Mouse (Mus musculus) CH12.LX (cell line): ENCODE results near the gene Mynn. TPM values are rescaled to one million over a fixed set of nuclear protein-coding genes. Genes with fewer than 3 reads are reported as not detected.

Source experiments
- DNase-seq: peaks from one replicate; pipeline ENCODE4 v3.0.0-alpha.2; 2013; ENCODE audit errors: extremely low read depth
- H3K27ac ChIP-seq: 2 replicates; pipeline ENCODE4 v1.5.1; 2012; ENCODE audit warnings: low read depth, mild to moderate bottlenecking, control low read depth, moderate library complexity; ENCODE audit not compliant: insufficient read depth
- H3K27me3 ChIP-seq: replicated peaks from 2 replicates; pipeline ENCODE3; 2012; ENCODE audit warnings: inconsistent platforms
- H3K36me3 ChIP-seq, 2 experiments: replicated peaks in 1 of 2; 2 replicates each; pipeline versions ENCODE3 to v1.6.1; 2012; ENCODE audit warnings: inconsistent platforms in 1 of 2, low read length in 1 of 2, mild to moderate bottlenecking in 1 of 2, mixed read lengths in 1 of 2, moderate library complexity in 1 of 2; ENCODE audit not compliant: control insufficient read depth in 1 of 2, insufficient read depth in 1 of 2
- H3K4me1 ChIP-seq, 2 experiments: 2 replicates each; pipeline ENCODE4 v1.6.1; 2012; ENCODE audit warnings: inconsistent platforms in 1 of 2, moderate library complexity in 1 of 2; ENCODE audit not compliant: insufficient read depth in 2 of 2, control insufficient read depth in 1 of 2
- H3K4me2 ChIP-seq: 2 replicates; pipeline ENCODE4 v1.6.1; 2012; ENCODE audit warnings: low read depth, mild to moderate bottlenecking, control low read depth; ENCODE audit not compliant: poor library complexity, insufficient read depth, severe bottlenecking
- H3K4me3 ChIP-seq, 3 experiments: fragments of 150-350 bp in 1 of 3; sonication (generic) in 1 of 3; replicated peaks in 1 of 3; 2 replicates each; pipeline versions ENCODE3 to v1.5.1; 2011 to 2012; ENCODE audit warnings: low read depth in 2 of 3, low read length in 2 of 3, mild to moderate bottlenecking in 2 of 3, moderate library complexity in 2 of 3, control low read depth in 1 of 3, improper control_type of control experiment in 1 of 3, inconsistent platforms in 1 of 3, mixed read lengths in 1 of 3; ENCODE audit not compliant: poor library complexity in 1 of 3
- H3K79me2 ChIP-seq: replicated peaks from 2 replicates; pipeline ENCODE4 v1.6.1; 2012; ENCODE audit warnings: mild to moderate bottlenecking, moderate library complexity; ENCODE audit not compliant: control insufficient read depth, poor library complexity, insufficient read depth, severe bottlenecking; ENCODE audit errors: extremely low read depth
- H3K9ac ChIP-seq: 2 replicates; pipeline ENCODE4 v1.6.1; 2012; ENCODE audit warnings: low read depth, mild to moderate bottlenecking, control low read depth, moderate library complexity; ENCODE audit not compliant: insufficient read depth
- H3K9me3 ChIP-seq: replicated peaks from 2 replicates; pipeline ENCODE3; 2012; ENCODE audit warnings: low read length, inconsistent platforms, mixed read lengths
- CHD1 ChIP-seq: IDR thresholded peaks from 2 replicates; pipeline ENCODE4 v1.6.1; 2012; ENCODE audit warnings: low read depth, low read length, improper control_type of control experiment, inconsistent platforms
- CTCF ChIP-seq, 2 experiments: IDR thresholded peaks in 1 of 2; conservative IDR thresholded peaks in 1 of 2; 2 replicates each; pipeline ENCODE4 v1.5.1; 2011 to 2012; ENCODE audit warnings: low read depth in 2 of 2, low read length in 2 of 2, improper control_type of control experiment in 1 of 2, inconsistent platforms in 1 of 2, mild to moderate bottlenecking in 1 of 2, moderate library complexity in 1 of 2
- ELF1 ChIP-seq: IDR thresholded peaks from 2 replicates; pipeline ENCODE4 v1.6.1; 2014; ENCODE audit warnings: low read depth, mild to moderate bottlenecking, inconsistent platforms, low read length, improper control_type of control experiment
- EP300 ChIP-seq: IDR thresholded peaks from 2 replicates; pipeline ENCODE4 v1.6.1; 2011; ENCODE audit warnings: low read length, improper control_type of control experiment
- GABPA ChIP-seq: IDR thresholded peaks from 2 replicates; pipeline ENCODE4 v1.6.1; 2012; ENCODE audit warnings: low read depth, low read length, improper control_type of control experiment, inconsistent platforms; ENCODE audit not compliant: insufficient replicate concordance
- HCFC1 ChIP-seq: IDR thresholded peaks from 2 replicates; pipeline ENCODE4 v1.6.1; 2012; ENCODE audit warnings: low read depth, mild to moderate bottlenecking, inconsistent platforms, low read length, improper control_type of control experiment
- JUND ChIP-seq: conservative IDR thresholded peaks from 2 replicates; pipeline ENCODE4 v1.6.1; 2011; ENCODE audit warnings: low read depth, low read length, improper control_type of control experiment
- MAFK ChIP-seq: IDR thresholded peaks from 2 replicates; pipeline ENCODE4 v1.6.1; 2011; ENCODE audit warnings: low read length, improper control_type of control experiment; ENCODE audit not compliant: insufficient replicate concordance
- MAZ ChIP-seq: IDR thresholded peaks from 2 replicates; pipeline ENCODE4 v1.6.1; 2012; ENCODE audit warnings: low read depth, mild to moderate bottlenecking, inconsistent platforms, low read length, improper control_type of control experiment, moderate library complexity
- MXI1 ChIP-seq: IDR thresholded peaks from 2 replicates; pipeline ENCODE4 v1.6.1; 2011; ENCODE audit warnings: mild to moderate bottlenecking, low read depth, low read length, improper control_type of control experiment
- MYC ChIP-seq: IDR thresholded peaks from 2 replicates; pipeline ENCODE4 v1.6.1; 2011; ENCODE audit warnings: low read depth, mild to moderate bottlenecking, improper control_type of control experiment, low read length
- NELFE ChIP-seq: IDR thresholded peaks from 2 replicates; pipeline ENCODE4 v1.6.1; 2011; ENCODE audit warnings: low read depth, low read length, improper control_type of control experiment
- NRF1 ChIP-seq: IDR thresholded peaks from 2 replicates; pipeline ENCODE4 v1.6.1; 2014; ENCODE audit warnings: low read depth, mild to moderate bottlenecking, inconsistent platforms, low read length, improper control_type of control experiment, moderate library complexity
- PAX5 ChIP-seq: IDR thresholded peaks from 2 replicates; pipeline ENCODE4 v1.6.1; 2012; ENCODE audit warnings: low read length, inconsistent platforms, mixed read lengths
- RAD21 ChIP-seq: IDR thresholded peaks from 2 replicates; pipeline ENCODE4 v1.6.1; 2011; ENCODE audit warnings: low read depth, mild to moderate bottlenecking, low read length, improper control_type of control experiment, moderate library complexity
- TCF12 ChIP-seq: IDR thresholded peaks from 2 replicates; pipeline ENCODE4 v1.6.1; 2014; ENCODE audit warnings: low read depth, mild to moderate bottlenecking, inconsistent platforms, low read length, improper control_type of control experiment
- USF1 ChIP-seq: IDR thresholded peaks from 2 replicates; pipeline ENCODE4 v1.6.1; 2014; ENCODE audit warnings: low read depth, mild to moderate bottlenecking, inconsistent platforms, low read length, improper control_type of control experiment
- USF2 ChIP-seq: conservative IDR thresholded peaks from 2 replicates; pipeline ENCODE4 v1.6.1; 2011; ENCODE audit warnings: low read depth, low read length, improper control_type of control experiment
- ZNF384 ChIP-seq: IDR thresholded peaks from 2 replicates; pipeline ENCODE4 v1.6.1; 2012; ENCODE audit warnings: low read depth, low read length, improper control_type of control experiment, inconsistent platforms
- dilution Hi-C: fragments of 300-500 bp; cut with MboI; formaldehyde crosslinking; loops from 2 replicates; pipeline ENCODE4 v1.14.3; 2020; ENCODE audit warnings: low sequenced_read_pairs; ENCODE audit not compliant: extremely low pct_unique_long_range_greater_than_20kb, extremely low pct_ligation_motif_present
- in situ Hi-C: fragments of 300-500 bp; cut with MboI; formaldehyde crosslinking; loops from 3 replicates; pipeline ENCODE4 v1.14.3; 2019; ENCODE audit warnings: low sequenced_read_pairs, low pct_ligation_motif_present, low pct_unique_long_range_greater_than_20kb, mixed read lengths
- polyA plus RNA-seq: library from polyadenylated mRNA; unstranded; fragments of >175 nt; gene quantifications from 2 replicates; pipeline ENCODE4 v1.2.1, GENCODE M21; 2012; ENCODE audit warnings: low read depth; ENCODE audit not compliant: insufficient read length
- total RNA-seq, 2 experiments: library from RNA; depleted of rRNA; stranded (reverse); fragments of 300-350 nt in 1 of 2; fragments of >200 nt in 1 of 2; gene quantifications; 2 replicates each; pipeline ENCODE4 v1.2.3; 2012 to 2014

The Mynn gene
- total and polyA plus RNA-seq, 3 experiments = 11.9 to 31.1 (median 15.5) TPM

GRCm38 (mm10) chr3:30646761-30647160 is 44.9 kb downstream of the Mynn start:
- H3K27ac ChIP-seq = no peak overlapping the region
- no peaks in the 10 kb centered on the region for H3K27me3 ChIP-seq
- no peaks in the 10 kb centered on the region for H3K36me3 ChIP-seq
- in situ Hi-C loops = no loop called here
- H3K9me3 ChIP-seq = no peaks in the 10 kb centered on the region
- H3K4me3 ChIP-seq = no peak overlapping the region
- no peak overlapping the region for H3K9ac ChIP-seq
- dilution Hi-C loops = no loop called here
- no peaks in the 10 kb centered on the region for H3K4me1 ChIP-seq
- DNase-seq = no peak
- H3K4me2 ChIP-seq = no peak overlapping the region
- no peak for TF ChIP-seq ZNF384
- TF ChIP-seq CHD1 = no peak
- TF ChIP-seq TCF12 = no peak
- TF ChIP-seq MAFK = no peak
- TF ChIP-seq EP300 = no peak
- TF ChIP-seq PAX5 = no peak
- TF ChIP-seq, all 38 proteins: peak for 0
- H3K79me2 ChIP-seq = no peaks in the 10 kb centered on the region

GRCm38 (mm10) chr3:30647440-30648090 is 45.7 kb downstream of the Mynn start, which contains the start of gene Lrrc34:
Gene Lrrc34, minus strand, starts transcription at chr3:30647869.
- Histone ChIP-seq H3K27ac (no peak within 1 kb of the TSS), H3K4me1 (no peaks in the 10 kb centered on the region), H3K4me2 (no peak within 1 kb of the TSS), H3K4me3 (no peak within 1 kb of the TSS), H3K9ac (no peak within 1 kb of the TSS), H3K27me3 (no peaks in the 10 kb centered on the region), H3K79me2 (no peaks in the 10 kb centered on the region), H3K9me3 (no peaks in the 10 kb centered on the region), H3K36me3 (no peaks in the 10 kb centered on the region)
- DNase-seq = no peak
- no peak for TF ChIP-seq MAFK
- no peak for TF ChIP-seq USF2
- no peak for TF ChIP-seq RAD21
- dilution Hi-C loops = no loop called here
- in situ Hi-C loops = no loop called here

GRCm38 (mm10) chr3:30648466-30648865 is 46.6 kb downstream of the Mynn start:
- Histone ChIP-seq H3K4me3 (no peak overlapping the region), H3K79me2 (no peaks in the 10 kb centered on the region), H3K9me3 (no peaks in the 10 kb centered on the region), H3K27ac (no peak overlapping the region), H3K36me3 (no peaks in the 10 kb centered on the region), H3K27me3 (no peaks in the 10 kb centered on the region), H3K4me2 (no peak overlapping the region), H3K4me1 (no peaks in the 10 kb centered on the region), H3K9ac (no peak overlapping the region)
- no peak for DNase-seq
- in situ Hi-C loops (no loop called here), dilution Hi-C loops (no loop called here)
- TF ChIP-seq EP300 (no peak), MAZ (no peak), GABPA (no peak), TCF12 (no peak), JUND (no peak), ZNF384 (no peak), MXI1 (no peak), HCFC1 (no peak), ELF1 (no peak), MYC (no peak), NELFE (no peak), NRF1 (no peak), USF1 (no peak), CTCF (conservative IDR thresholded peaks at IDR 0.05 in 1 of 2, IDR thresholded peaks at IDR 0.05 in 1 of 2; ENCODE audit: low read depth in 2 of 2, low read length in 2 of 2) (no peak)
